Mouse (Mus musculus): ENCODE results near the gene Tfg. TPM values are rescaled to one million over a fixed set of nuclear protein-coding genes. Genes with fewer than 3 reads are reported as not detected.

Tfg gene
- 79.0 and 98.9 TPM in 2 replicates for polyA plus RNA-seq (2015; fragmentation: Nextera tagmentation; extraction: Ambion mirVana)

GRCm38 (mm10) chr16:56717224-56718200 lies at the start of gene Tfg:
Gene Tfg (minus strand): TSS chr16:56717450.
- under 1% methylated on average over 62 of the region's 62 CpGs for WGBS (ENCODE audit: insufficient replicate concordance)
- Histone ChIP-seq H3K36me3 (peaks cover 4% of the 10 kb centered on the region), H3K4me1 (replicated peaks) (peaks cover 57% of the 10 kb centered on the region)

GRCm38 (mm10) chr16:56729060-56729459 lies 11.8 kb upstream of the Tfg start:
- DNase-seq = no peak
- H3K4me1 ChIP-seq (replicated peaks) = no peaks in the 10 kb centered on the region

More at GRCm38 (mm10) chr16:56717224-56718200, at the start of gene Tfg:
- no peaks in the 10 kb centered on the region for H3K9me3 ChIP-seq (replicated peaks)
- peak within 1 kb of the TSS; percentile 94 for H3K9ac ChIP-seq
- peak within 1 kb of the TSS; percentile 98 for H3K27ac ChIP-seq
- H3K4me3 ChIP-seq (replicated peaks) = peak within 1 kb of the TSS; percentile 89
- H3K4me2 ChIP-seq = peak within 1 kb of the TSS; percentile 84
- no peaks in the 10 kb centered on the region for H3K27me3 ChIP-seq
- DNase-seq (peak; percentile 99), ATAC-seq (ENCODE audit: low read depth) (peak; percentile 91)

GRCm38 (mm10) chr16:56724927-56725326 lies 7.7 kb upstream of the Tfg start:
- H3K27ac ChIP-seq = no peak overlapping the region
- no peak overlapping the region for H3K4me3 ChIP-seq (replicated peaks)
- H3K4me2 ChIP-seq = no peak overlapping the region
- ATAC-seq (ENCODE audit: low read depth) (no peak), DNase-seq (no peak)
- H3K36me3 ChIP-seq = no peaks in the 10 kb centered on the region
- WGBS (ENCODE audit: insufficient replicate concordance) = 73% methylated on average over 10 of the region's 10 CpGs
- peaks cover 21% of the 10 kb centered on the region for H3K4me1 ChIP-seq (replicated peaks)
- H3K9me3 ChIP-seq (replicated peaks) = no peaks in the 10 kb centered on the region
- H3K9ac ChIP-seq = no peak overlapping the region
- no peaks in the 10 kb centered on the region for H3K27me3 ChIP-seq

More at GRCm38 (mm10) chr16:56729060-56729459, 11.8 kb upstream of the Tfg start:
- 21% methylated on average over 1 of the region's 1 CpGs for WGBS (ENCODE audit: insufficient replicate concordance)
- H3K9ac ChIP-seq = no peak overlapping the region
- no peak for ATAC-seq (ENCODE audit: low read depth)
- no peak overlapping the region for H3K4me3 ChIP-seq (replicated peaks)
- H3K27me3 ChIP-seq = no peaks in the 10 kb centered on the region
- no peak overlapping the region for H3K4me2 ChIP-seq
- no peaks in the 10 kb centered on the region for H3K9me3 ChIP-seq (replicated peaks)
- no peak overlapping the region for H3K27ac ChIP-seq
- H3K36me3 ChIP-seq = no peaks in the 10 kb centered on the region

GRCm38 (mm10) chr16:56722357-56722756 lies 5.1 kb upstream of the Tfg start:
- Histone ChIP-seq H3K36me3 (no peaks in the 10 kb centered on the region), H3K9me3 (replicated peaks) (no peaks in the 10 kb centered on the region), H3K9ac (no peak overlapping the region), H3K4me2 (no peak overlapping the region), H3K4me3 (replicated peaks) (no peak overlapping the region), H3K4me1 (replicated peaks) (peaks cover 39% of the 10 kb centered on the region), H3K27ac (no peak overlapping the region), H3K27me3 (no peaks in the 10 kb centered on the region)
- 52% methylated on average over 4 of the region's 4 CpGs for WGBS (ENCODE audit: insufficient replicate concordance)
- no peak for ATAC-seq (ENCODE audit: low read depth)
- DNase-seq = no peak

GRCm38 (mm10) chr16:56719031-56719430 lies 1.8 kb upstream of the Tfg start:
- Histone ChIP-seq H3K9ac (no peak overlapping the region), H3K4me1 (replicated peaks) (peaks cover 58% of the 10 kb centered on the region), H3K4me2 (peak overlapping the region; percentile 45), H3K4me3 (replicated peaks) (no peak overlapping the region), H3K27me3 (no peaks in the 10 kb centered on the region), H3K27ac (peak overlapping the region; percentile 98), H3K9me3 (replicated peaks) (no peaks in the 10 kb centered on the region), H3K36me3 (no peaks in the 10 kb centered on the region)
- DNase-seq = peak; percentile 50
- peak; percentile 71 for ATAC-seq (ENCODE audit: low read depth)

- H3K4me1 ChIP-seq (replicated peaks) = peaks cover 49% of the 10 kb centered on the region
- H3K9ac ChIP-seq = peak overlapping the region; percentile 94
- H3K27ac ChIP-seq = peak overlapping the region; percentile 98
- WGBS (ENCODE audit: insufficient replicate concordance) = under 1% methylated on average over 27 of the region's 38 CpGs
- peak overlapping the region; percentile 84 for H3K4me2 ChIP-seq
- no peaks in the 10 kb centered on the region for H3K27me3 ChIP-seq
- peaks cover 11% of the 10 kb centered on the region for H3K36me3 ChIP-seq
- DNase-seq = peak; percentile 32
- peak overlapping the region; percentile 89 for H3K4me3 ChIP-seq (replicated peaks)
- no peaks in the 10 kb centered on the region for H3K9me3 ChIP-seq (replicated peaks)
- ATAC-seq (ENCODE audit: low read depth) = peak; percentile 44
These were observed 582 bp downstream of the Tfg start for GRCm38 (mm10) chr16:56716557-56717179.

- 23% methylated on average over 3 of the region's 3 CpGs for WGBS (ENCODE audit: insufficient replicate concordance)
- no peak for ATAC-seq (ENCODE audit: low read depth)
- no peak for DNase-seq
These were observed 1.6 kb downstream of the Tfg start for GRCm38 (mm10) chr16:56715608-56716007.

GRCm38 (mm10) chr16:56710071-56710470 lies 7.2 kb downstream of the Tfg start:
- ATAC-seq (ENCODE audit: low read depth) (no peak), DNase-seq (no peak)
- Histone ChIP-seq H3K4me3 (replicated peaks) (no peak overlapping the region), H3K9ac (no peak overlapping the region), H3K4me2 (no peak overlapping the region), H3K27me3 (no peaks in the 10 kb centered on the region), H3K4me1 (replicated peaks) (peaks cover 8% of the 10 kb centered on the region), H3K9me3 (replicated peaks) (no peaks in the 10 kb centered on the region), H3K27ac (no peak overlapping the region), H3K36me3 (peaks cover 61% of the 10 kb centered on the region)
- WGBS (ENCODE audit: insufficient replicate concordance) = 73% methylated on average over 3 of the region's 3 CpGs

More at GRCm38 (mm10) chr16:56715608-56716007, 1.6 kb downstream of the Tfg start:
- peaks cover 22% of the 10 kb centered on the region for H3K36me3 ChIP-seq
- no peaks in the 10 kb centered on the region for H3K9me3 ChIP-seq (replicated peaks)
- peak overlapping the region; percentile 98 for H3K27ac ChIP-seq
- H3K9ac ChIP-seq = peak overlapping the region; percentile 94
- H3K4me3 ChIP-seq (replicated peaks) = peak overlapping the region; percentile 89
- no peaks in the 10 kb centered on the region for H3K27me3 ChIP-seq
- peak overlapping the region; percentile 84 for H3K4me2 ChIP-seq
- peaks cover 43% of the 10 kb centered on the region for H3K4me1 ChIP-seq (replicated peaks)

GRCm38 (mm10) chr16:56705731-56706130 lies 11.5 kb downstream of the Tfg start:
- Histone ChIP-seq H3K9ac (no peak overlapping the region), H3K36me3 (peaks cover 63% of the 10 kb centered on the region), H3K4me3 (replicated peaks) (no peak overlapping the region), H3K27me3 (no peaks in the 10 kb centered on the region), H3K27ac (no peak overlapping the region), H3K4me2 (no peak overlapping the region), H3K4me1 (replicated peaks) (0 out of 2 replicates have a peak, but pooled peaks cover 3% of the 10 kb centered on the region), H3K9me3 (replicated peaks) (no peaks in the 10 kb centered on the region)
- ATAC-seq (ENCODE audit: low read depth) (no peak), DNase-seq (no peak)
- WGBS (ENCODE audit: insufficient replicate concordance) = 72% methylated on average over 3 of the region's 3 CpGs

- Histone ChIP-seq H3K4me3 (replicated peaks) (no peak overlapping the region), H3K36me3 (peaks cover 58% of the 10 kb centered on the region), H3K9ac (no peak overlapping the region), H3K27me3 (no peaks in the 10 kb centered on the region), H3K4me2 (no peak overlapping the region), H3K4me1 (replicated peaks) (no peaks in the 10 kb centered on the region), H3K27ac (no peak overlapping the region), H3K9me3 (replicated peaks) (no peaks in the 10 kb centered on the region)
- ATAC-seq (ENCODE audit: low read depth) = no peak
- DNase-seq = no peak
- 81% methylated on average over 3 of the region's 3 CpGs for WGBS (ENCODE audit: insufficient replicate concordance)
These were observed 16.4 kb downstream of the Tfg start for GRCm38 (mm10) chr16:56700898-56701297.

- 76% methylated on average over 2 of the region's 2 CpGs for WGBS (ENCODE audit: insufficient replicate concordance)
- Histone ChIP-seq H3K36me3 (peaks cover 68% of the 10 kb centered on the region), H3K27me3 (no peaks in the 10 kb centered on the region), H3K4me3 (replicated peaks) (no peak overlapping the region), H3K9me3 (replicated peaks) (no peaks in the 10 kb centered on the region), H3K9ac (no peak overlapping the region), H3K4me2 (no peak overlapping the region), H3K27ac (no peak overlapping the region), H3K4me1 (replicated peaks) (no peaks in the 10 kb centered on the region)
- ATAC-seq (ENCODE audit: low read depth) (no peak), DNase-seq (no peak)
These were observed 20.8 kb downstream of the Tfg start for GRCm38 (mm10) chr16:56696448-56696847.

Measured in liver, embryonic 13.5 days (tissue).